Mouse (Mus musculus): ENCODE results near the gene Kcns1.

Gene Kcns1

GRCm38 (mm10) chr2:164126533-164126955 is 44.4 kb downstream of the Kcns1 start:
- DNase-seq (ENCODE audit: low read depth, low spot score) = peak; percentile 90

GRCm38 (mm10) chr2:164123169-164123766 is 47.6 kb downstream of the Kcns1 start:
- no peak for DNase-seq (ENCODE audit: low read depth, low spot score)

GRCm38 (mm10) chr2:164119503-164119902 is 51.4 kb downstream of the Kcns1 start:
- DNase-seq (ENCODE audit: low read depth, low spot score) = peak; percentile 62

GRCm38 (mm10) chr2:164115531-164115930 is 55.4 kb downstream of the Kcns1 start:
- DNase-seq (ENCODE audit: low read depth, low spot score) = no peak

DNA sequence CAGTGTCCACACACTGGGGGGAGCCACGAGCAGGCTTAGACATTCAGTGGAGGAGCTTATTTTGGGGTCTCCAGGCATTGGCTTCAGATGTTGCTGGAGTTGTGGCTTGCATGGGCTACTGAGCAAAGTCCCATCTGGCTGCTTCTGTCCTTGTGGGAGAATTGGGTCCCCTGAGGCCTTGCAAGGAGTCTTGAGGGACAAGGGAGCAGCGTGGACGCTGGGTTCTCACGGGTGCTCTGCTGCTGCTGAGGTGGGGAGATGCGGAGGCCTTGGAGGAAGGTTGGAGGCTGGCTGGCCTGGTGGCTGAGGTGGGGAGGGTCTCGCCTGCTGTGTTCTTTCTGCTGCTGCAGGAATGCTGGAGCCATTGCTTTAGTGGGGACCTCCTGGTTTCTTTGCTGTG is 56.9 kb downstream of the Kcns1 start:
- no peak for DNase-seq (ENCODE audit: low read depth, low spot score)
